Mouse (Mus musculus): ENCODE measurements around the gene Rln1.

- no peak for TF ChIP-seq CTCF (conservative IDR thresholded peaks at IDR 0.05; ENCODE audit: insufficient read depth, insufficient read length, low read depth, low read length)
- no peak for TF ChIP-seq POLR2A (IDR thresholded peaks at IDR 0.05; ENCODE audit: low read depth, low read length)
Measured at GRCm38 (mm10) chr19:29366226-29366968, 31.9 kb upstream of the Rln1 start.
